Mouse (Mus musculus) bone marrow macrophage, adult 2 months (primary cell): ENCODE data around the gene Armc2. TPM values are rescaled to one million over a fixed set of nuclear protein-coding genes. Genes with fewer than 3 reads are reported as not detected.

Source experiments
- H3K27ac ChIP-seq: 2 replicates; pipeline ENCODE4 v1.5.1; 2012; ENCODE audit warnings: low read depth, low read length; ENCODE audit not compliant: insufficient read depth
- H3K4me1 ChIP-seq: 2 replicates; pipeline ENCODE4 v1.6.1; 2012; ENCODE audit warnings: low read length; ENCODE audit not compliant: control insufficient read depth, insufficient read depth
- H3K4me3 ChIP-seq: 2 replicates; pipeline ENCODE4 v1.5.1; 2012; ENCODE audit warnings: mild to moderate bottlenecking, low read length, moderate library complexity; ENCODE audit not compliant: insufficient read depth
- CTCF ChIP-seq: IDR thresholded peaks from 2 replicates; pipeline ENCODE4 v1.5.1; 2012; ENCODE audit warnings: low read depth, mild to moderate bottlenecking, low read length, moderate library complexity
- POLR2A ChIP-seq: IDR thresholded peaks from 2 replicates; pipeline ENCODE4 v1.6.1; 2012; ENCODE audit warnings: mild to moderate bottlenecking, low read depth, low read length, borderline replicate concordance
- polyA plus RNA-seq: library from polyadenylated mRNA; stranded (reverse); fragments of >200 nt; gene quantifications from 2 replicates; pipeline ENCODE4 v1.2.4, GENCODE M21; 2012; ENCODE audit not compliant: missing spikeins, insufficient read depth, insufficient read length

Armc2 gene
- polyA plus RNA-seq, 1 experiment, result 3.3 TPM

GRCm38 (mm10) chr10:42044574-42044973 lies 26.3 kb upstream of the Armc2 start:
- no peaks in the 10 kb centered on the region for H3K4me1 ChIP-seq
- TF ChIP-seq CTCF, result no peak
- no peak for TF ChIP-seq POLR2A
- H3K4me3 ChIP-seq, result no peak overlapping the region
- H3K27ac ChIP-seq, result no peak overlapping the region

- TF ChIP-seq POLR2A, result no peak
- TF ChIP-seq CTCF, result no peak
- H3K27ac ChIP-seq, result no peak overlapping the region
- H3K4me1 ChIP-seq, result no peaks in the 10 kb centered on the region
- no peak overlapping the region for H3K4me3 ChIP-seq
Observed at GRCm38 (mm10) chr10:42043307-42043706, 25.1 kb upstream of the Armc2 start.

GRCm38 (mm10) chr10:42042881-42043280 lies 24.6 kb upstream of the Armc2 start:
- Histone ChIP-seq H3K4me3 (no peak overlapping the region), H3K27ac (no peak overlapping the region), H3K4me1 (no peaks in the 10 kb centered on the region)
- TF ChIP-seq CTCF (no peak), POLR2A (no peak)

- H3K4me1 ChIP-seq, result no peaks in the 10 kb centered on the region
- no peak overlapping the region for H3K27ac ChIP-seq
- TF ChIP-seq POLR2A (no peak), CTCF (no peak)
- H3K4me3 ChIP-seq, result no peak overlapping the region
Observed at GRCm38 (mm10) chr10:42042087-42042486, 23.8 kb upstream of the Armc2 start.

- no peak for TF ChIP-seq CTCF
- TF ChIP-seq POLR2A, result no peak
- H3K4me3 ChIP-seq, result no peak overlapping the region
- H3K4me1 ChIP-seq, result no peaks in the 10 kb centered on the region; the same call in 1 of the 2 replicates
- no peak overlapping the region for H3K27ac ChIP-seq
Observed at GRCm38 (mm10) chr10:42038571-42038970, 20.3 kb upstream of the Armc2 start.

GRCm38 (mm10) chr10:42037301-42037870 lies 19.1 kb upstream of the Armc2 start:
- H3K27ac ChIP-seq, result no peak overlapping the region
- no peak overlapping the region for H3K4me3 ChIP-seq
- TF ChIP-seq CTCF (no peak), POLR2A (no peak)
- no peaks in the 10 kb centered on the region; the same call in 1 of the 2 replicates for H3K4me1 ChIP-seq

- Histone ChIP-seq H3K4me3 (no peak overlapping the region), H3K27ac (no peak overlapping the region), H3K4me1 (no peaks in the 10 kb centered on the region; the same call in 1 of the 2 replicates)
- TF ChIP-seq CTCF, result no peak
- no peak for TF ChIP-seq POLR2A
Observed at GRCm38 (mm10) chr10:42036846-42037245, 18.6 kb upstream of the Armc2 start.

- TF ChIP-seq CTCF, result no peak
- TF ChIP-seq POLR2A, result no peak
- Histone ChIP-seq H3K4me3 (no peak overlapping the region), H3K27ac (no peak overlapping the region), H3K4me1 (peaks cover 14% of the 10 kb centered on the region)
Observed at GRCm38 (mm10) chr10:42033571-42033970, 15.3 kb upstream of the Armc2 start.

- Histone ChIP-seq H3K27ac (no peak overlapping the region), H3K4me1 (peaks cover 37% of the 10 kb centered on the region), H3K4me3 (0 out of 2 replicates have a peak overlapping the region, but pooled peaks have one; percentile 5)
- no peak for TF ChIP-seq POLR2A
- TF ChIP-seq CTCF, result peak; percentile 47; the same call in 1 of the 2 replicates
Observed at GRCm38 (mm10) chr10:42031021-42031420, 12.8 kb upstream of the Armc2 start.

GRCm38 (mm10) chr10:42029502-42029901 lies 11.3 kb upstream of the Armc2 start:
- Histone ChIP-seq H3K27ac (no peak overlapping the region), H3K4me1 (peaks cover 37% of the 10 kb centered on the region), H3K4me3 (no peak overlapping the region)
- no peak for TF ChIP-seq CTCF
- no peak for TF ChIP-seq POLR2A

- no peak overlapping the region for H3K4me3 ChIP-seq
- peak overlapping the region; percentile 77; the same call in 1 of the 2 replicates for H3K27ac ChIP-seq
- TF ChIP-seq CTCF (no peak), POLR2A (no peak)
- H3K4me1 ChIP-seq, result peaks cover 51% of the 10 kb centered on the region
Observed at GRCm38 (mm10) chr10:42027337-42027736, 9.1 kb upstream of the Armc2 start.
